Mouse (Mus musculus): Measurements from ENCODE around the gene Ago4. TPM values are rescaled to one million over a fixed set of nuclear protein-coding genes. Genes with fewer than 3 reads are reported as not detected.
A peak's percentile ranks its signal among the peaks of the same experiment; 100 is the strongest.
"Not testable (repeated sequence)": the region's sequence is repeated elsewhere in the genome, so short reads cannot be mapped to it uniquely, and the experiment has no call there.

Gene Ago4
- polyA plus RNA-seq, 1 experiment from 2014 or later, result 0.63 TPM

DNA sequence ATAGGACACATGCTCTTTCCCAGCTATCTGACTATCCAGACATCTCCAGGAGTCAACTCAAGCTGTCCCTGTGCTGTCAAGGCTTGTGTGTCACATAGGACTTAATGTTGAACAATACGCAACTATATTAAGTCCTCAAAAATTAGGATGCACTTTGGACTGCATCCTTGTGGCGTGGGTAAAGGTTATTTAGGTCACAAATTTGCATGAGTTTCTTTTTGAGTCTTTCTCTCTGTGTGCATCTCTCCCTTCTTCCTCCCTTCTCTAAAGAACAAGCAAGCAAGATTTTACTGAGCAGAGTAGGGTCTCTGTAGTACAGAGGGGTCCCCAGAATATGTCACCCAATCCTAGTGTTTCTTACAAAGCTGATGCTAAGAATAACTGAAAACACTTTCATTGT is 12.9 kb upstream of the Ago4 start:
- WGBS (ENCODE audit: insufficient replicate concordance), result 68% methylated on average over 2 of the region's 2 CpGs
- ATAC-seq (no peak), DNase-seq (no peak)

DNA sequence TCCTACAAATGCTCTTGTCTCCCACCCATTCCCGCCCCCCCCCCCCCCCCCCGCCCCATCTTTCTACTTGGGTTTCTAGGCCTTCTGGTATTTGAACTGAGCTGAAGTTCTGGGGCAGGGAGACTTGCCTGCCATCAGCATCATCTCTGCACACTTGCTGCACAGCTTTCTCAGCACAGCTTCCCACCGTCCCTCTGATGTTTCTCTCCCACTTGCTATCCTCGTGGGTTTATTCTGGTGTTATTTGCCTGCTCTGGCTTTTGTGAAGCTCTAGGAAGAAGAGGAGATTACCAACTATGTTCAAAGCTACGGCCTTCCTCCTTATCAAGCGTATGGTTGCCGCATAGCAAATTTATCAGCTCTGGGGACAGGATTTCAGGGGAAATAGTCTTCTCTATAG is 12.4 kb upstream of the Ago4 start:
- TF ChIP-seq CTCF (IDR thresholded peaks at IDR 0.05; ENCODE audit: low read depth), result no peak
- TF ChIP-seq EP300 (IDR thresholded peaks at IDR 0.05; ENCODE audit: low read depth), result no peak
- Histone ChIP-seq H3K27ac (ENCODE audit: low read depth) (no peak overlapping the region), H3K4me2 (ENCODE audit: low read depth, low read length) (no peak overlapping the region), H3K27me3 (ENCODE audit: insufficient read depth, low read length) (no peaks in the 10 kb centered on the region), H3K9me3 (ENCODE audit: low read length) (no peaks in the 10 kb centered on the region), H3K4me1 (ENCODE audit: insufficient read depth) (no peaks in the 10 kb centered on the region), H3K36me3 (replicated peaks; ENCODE audit: insufficient read depth, low read length) (no peaks in the 10 kb centered on the region), H3K4me3 (ENCODE audit: low read depth, low read length) (no peak overlapping the region), H3K9ac (replicated peaks) (no peak overlapping the region)
- DNase-seq (no peak), ATAC-seq (no peak)
- WGBS (ENCODE audit: insufficient replicate concordance), result 66% methylated on average over 6 of the region's 7 CpGs

More for the DNA sequence above, 12.9 kb upstream of the Ago4 start:
- no peak overlapping the region for H3K27ac ChIP-seq (ENCODE audit: low read depth)
- no peaks in the 10 kb centered on the region for H3K9me3 ChIP-seq (ENCODE audit: low read length)
- no peaks in the 10 kb centered on the region for H3K36me3 ChIP-seq (replicated peaks; ENCODE audit: insufficient read depth, low read length)
- H3K27me3 ChIP-seq (ENCODE audit: insufficient read depth, low read length), result no peaks in the 10 kb centered on the region
- no peak overlapping the region for H3K4me3 ChIP-seq (ENCODE audit: low read depth, low read length)
- no peak overlapping the region for H3K4me2 ChIP-seq (ENCODE audit: low read depth, low read length)
- no peaks in the 10 kb centered on the region for H3K4me1 ChIP-seq (ENCODE audit: insufficient read depth)
- no peak overlapping the region for H3K9ac ChIP-seq (replicated peaks)
- no peak for TF ChIP-seq CTCF (IDR thresholded peaks at IDR 0.05; ENCODE audit: low read depth)
- TF ChIP-seq EP300 (IDR thresholded peaks at IDR 0.05; ENCODE audit: low read depth), result no peak

DNA sequence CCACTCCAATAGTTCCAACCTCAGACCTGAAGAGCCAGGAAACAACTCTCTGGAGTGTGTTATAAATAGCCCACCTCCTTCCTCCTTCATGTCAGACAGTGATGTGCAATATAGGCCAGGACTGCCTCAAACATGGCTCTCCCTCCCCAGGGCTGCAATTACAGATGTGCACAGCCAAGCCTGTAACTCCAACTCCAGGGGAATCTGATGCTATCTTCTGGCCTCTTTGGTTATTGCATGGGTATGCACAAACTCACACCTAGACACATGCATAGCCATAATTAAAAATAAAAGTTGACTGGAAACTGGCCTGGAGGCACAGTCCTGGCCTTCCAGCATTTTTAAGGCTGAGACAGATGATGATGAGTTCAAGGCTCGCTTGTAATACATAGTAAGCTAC is 11.7 kb upstream of the Ago4 start:
- TF ChIP-seq CTCF (IDR thresholded peaks at IDR 0.05; ENCODE audit: low read depth) (no peak), EP300 (IDR thresholded peaks at IDR 0.05; ENCODE audit: low read depth) (no peak)
- Histone ChIP-seq H3K9ac (replicated peaks) (no peak overlapping the region), H3K27me3 (ENCODE audit: insufficient read depth, low read length) (no peaks in the 10 kb centered on the region), H3K4me1 (ENCODE audit: insufficient read depth) (peaks cover 3% of the 10 kb centered on the region; the same call in 1 of the 2 replicates), H3K4me2 (ENCODE audit: low read depth, low read length) (no peak overlapping the region), H3K27ac (ENCODE audit: low read depth) (no peak overlapping the region), H3K36me3 (replicated peaks; ENCODE audit: insufficient read depth, low read length) (no peaks in the 10 kb centered on the region), H3K4me3 (ENCODE audit: low read depth, low read length) (no peak overlapping the region), H3K9me3 (ENCODE audit: low read length) (no peaks in the 10 kb centered on the region)
- no peak for DNase-seq
- WGBS (ENCODE audit: insufficient replicate concordance), result 69% methylated on average over 1 of the region's 1 CpGs
- no peak for ATAC-seq

DNA sequence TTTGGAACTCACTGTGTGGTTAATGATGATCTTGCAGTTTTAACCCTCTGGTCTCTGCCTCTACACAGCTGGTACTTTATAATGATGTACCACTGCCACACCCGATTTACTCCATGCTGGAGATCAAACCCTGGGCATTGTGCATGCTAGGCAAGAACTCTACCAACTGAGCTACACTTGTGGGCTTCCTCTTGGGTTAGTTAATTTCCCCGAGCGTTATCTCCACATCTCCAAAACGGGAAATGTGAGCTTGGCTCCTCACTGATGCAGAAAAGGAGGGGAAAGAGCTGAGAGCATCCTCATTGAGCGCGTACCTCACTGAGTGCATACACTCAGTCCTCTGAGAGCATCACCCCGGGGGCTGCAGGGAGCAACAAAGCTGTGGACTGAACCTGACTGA is 9.6 kb upstream of the Ago4 start:
- H3K4me2 ChIP-seq (ENCODE audit: low read depth, low read length), result no peak overlapping the region
- H3K4me1 ChIP-seq (ENCODE audit: insufficient read depth), result peaks cover 4% of the 10 kb centered on the region; the same call in 1 of the 2 replicates
- DNase-seq (no peak), ATAC-seq (no peak)
- no peak for TF ChIP-seq CTCF (IDR thresholded peaks at IDR 0.05; ENCODE audit: low read depth)
- no peak for TF ChIP-seq EP300 (IDR thresholded peaks at IDR 0.05; ENCODE audit: low read depth)
- H3K9ac ChIP-seq (replicated peaks), result no peak overlapping the region
- no peaks in the 10 kb centered on the region for H3K36me3 ChIP-seq (replicated peaks; ENCODE audit: insufficient read depth, low read length)
- no peak overlapping the region for H3K4me3 ChIP-seq (ENCODE audit: low read depth, low read length)
- no peak overlapping the region for H3K27ac ChIP-seq (ENCODE audit: low read depth)
- H3K9me3 ChIP-seq (ENCODE audit: low read length), result no peaks in the 10 kb centered on the region
- H3K27me3 ChIP-seq (ENCODE audit: insufficient read depth, low read length), result no peaks in the 10 kb centered on the region
- WGBS (ENCODE audit: insufficient replicate concordance), result 43% methylated on average over 7 of the region's 7 CpGs

DNA sequence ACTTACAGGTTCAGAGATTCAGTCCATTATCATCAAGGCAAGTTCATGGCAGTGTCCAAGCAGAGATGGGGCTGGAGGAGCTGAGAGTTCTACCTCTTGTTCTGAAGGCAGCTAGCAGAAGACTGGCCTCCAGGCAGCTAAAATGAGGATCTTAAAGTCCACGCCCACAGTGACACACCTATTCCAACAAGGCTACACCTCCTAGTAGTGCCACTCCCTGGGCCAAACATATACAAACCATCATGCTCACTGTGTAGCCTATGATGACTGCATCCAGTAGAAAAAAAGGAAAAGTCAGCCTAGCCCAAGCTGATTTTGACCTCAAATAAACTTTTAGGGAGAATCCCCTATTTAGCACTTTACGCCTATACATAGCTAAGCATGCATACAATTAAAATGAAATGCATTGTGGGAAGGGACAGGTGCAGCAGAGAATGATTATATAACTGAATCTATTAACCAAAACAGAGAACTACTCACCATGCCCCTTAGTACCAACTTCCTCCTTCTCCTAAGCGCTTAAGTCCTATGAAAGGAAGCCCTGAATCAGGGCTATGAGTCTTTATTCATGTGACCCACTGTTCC is 7.3 kb upstream of the Ago4 start:
- Histone ChIP-seq H3K27ac (ENCODE audit: low read depth) (no peak overlapping the region), H3K4me1 (ENCODE audit: insufficient read depth) (peaks cover 9% of the 10 kb centered on the region; the same call in 1 of the 2 replicates), H3K9ac (replicated peaks) (no peak overlapping the region), H3K9me3 (ENCODE audit: low read length) (no peaks in the 10 kb centered on the region), H3K4me3 (ENCODE audit: low read depth, low read length) (no peak overlapping the region), H3K4me2 (ENCODE audit: low read depth, low read length) (no peak overlapping the region), H3K27me3 (ENCODE audit: insufficient read depth, low read length) (no peaks in the 10 kb centered on the region), H3K36me3 (replicated peaks; ENCODE audit: insufficient read depth, low read length) (no peaks in the 10 kb centered on the region)
- WGBS (ENCODE audit: insufficient replicate concordance), result 41% methylated on average over 3 of the region's 3 CpGs
- DNase-seq (no peak), ATAC-seq (0 out of 2 replicates have a peak, but pooled peaks have one; percentile 13)
- no peak for TF ChIP-seq CTCF (IDR thresholded peaks at IDR 0.05; ENCODE audit: low read depth)
- no peak for TF ChIP-seq EP300 (IDR thresholded peaks at IDR 0.05; ENCODE audit: low read depth)

DNA sequence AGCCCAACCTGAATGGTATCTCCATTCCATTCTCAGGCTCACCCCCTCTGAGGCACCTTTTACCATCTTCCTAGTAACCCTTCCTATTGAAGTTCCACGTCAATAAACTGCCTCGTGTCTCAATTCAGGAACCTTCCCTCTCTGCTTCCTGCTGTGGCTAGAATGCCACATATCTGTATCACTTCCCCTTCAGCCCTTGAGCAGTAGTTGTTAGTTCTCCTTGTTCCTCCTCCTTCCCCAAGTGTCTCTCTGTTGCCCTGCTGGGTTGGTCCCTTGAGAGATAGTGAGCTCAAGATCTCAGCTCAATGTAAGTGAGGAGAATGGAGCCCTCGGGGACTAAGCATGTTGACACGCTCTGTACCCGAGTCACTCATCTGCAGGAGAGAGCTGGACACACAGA is 3.6 kb upstream of the Ago4 start:
- TF ChIP-seq EP300 (IDR thresholded peaks at IDR 0.05; ENCODE audit: low read depth) (no peak), CTCF (IDR thresholded peaks at IDR 0.05; ENCODE audit: low read depth) (no peak)
- ATAC-seq, result peak; percentile 29
- WGBS (ENCODE audit: insufficient replicate concordance), result 22% methylated on average over 5 of the region's 5 CpGs

DNA sequence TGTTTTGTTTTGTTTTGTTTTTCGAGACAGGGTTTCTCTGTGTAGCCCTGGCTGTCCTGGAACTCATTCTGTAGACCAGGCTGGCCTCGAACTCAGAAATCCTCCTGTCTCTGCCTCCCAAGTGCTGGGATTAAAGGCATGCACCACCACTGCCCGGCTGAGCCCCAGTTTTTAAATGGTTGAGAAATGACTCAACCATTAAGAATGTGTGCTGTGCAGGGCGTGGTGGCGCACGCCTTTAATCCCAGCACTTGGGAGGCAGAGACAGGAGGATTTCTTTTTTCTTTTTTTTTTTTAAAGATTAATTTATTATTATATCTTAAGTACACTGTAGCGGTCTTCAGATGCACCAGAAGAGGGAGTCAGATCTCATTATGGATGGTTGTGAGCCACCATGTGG is 2.4 kb upstream of the Ago4 start:
- H3K9ac ChIP-seq (replicated peaks); H3K27me3 ChIP-seq (ENCODE audit: insufficient read depth, low read length); H3K4me3 ChIP-seq (ENCODE audit: low read depth, low read length); ATAC-seq; H3K36me3 ChIP-seq (replicated peaks; ENCODE audit: insufficient read depth, low read length); H3K9me3 ChIP-seq (ENCODE audit: low read length); DNase-seq; H3K4me2 ChIP-seq (ENCODE audit: low read depth, low read length); H3K27ac ChIP-seq (ENCODE audit: low read depth); H3K4me1 ChIP-seq (ENCODE audit: insufficient read depth): not testable (repeated sequence)
- WGBS (ENCODE audit: insufficient replicate concordance), result 86% methylated on average over 7 of the region's 7 CpGs

More for the DNA sequence above, 3.6 kb upstream of the Ago4 start:
- Histone ChIP-seq H3K9ac (replicated peaks) (no peak overlapping the region), H3K27me3 (ENCODE audit: insufficient read depth, low read length) (no peaks in the 10 kb centered on the region), H3K4me3 (ENCODE audit: low read depth, low read length) (no peak overlapping the region), H3K4me2 (ENCODE audit: low read depth, low read length) (no peak overlapping the region; the same call in 1 of the 2 replicates), H3K27ac (ENCODE audit: low read depth) (peak overlapping the region; percentile 57), H3K36me3 (replicated peaks; ENCODE audit: insufficient read depth, low read length) (no peaks in the 10 kb centered on the region), H3K4me1 (ENCODE audit: insufficient read depth) (peaks cover 9% of the 10 kb centered on the region; the same call in 1 of the 2 replicates), H3K9me3 (ENCODE audit: low read length) (no peaks in the 10 kb centered on the region)
- DNase-seq, result peak; percentile 37

Data from liver, postnatal 0 days (tissue).